Mouse (Mus musculus) heart, adult 8-10 months (tissue): Measurements from ENCODE around the gene Zscan25. TPM values are rescaled to one million over a fixed set of nuclear protein-coding genes. Genes with fewer than 3 reads are reported as not detected.

ENCODE experiments used
- total RNA-seq, 4 experiments: library from RNA; stranded (reverse); gene quantifications; 2 replicates each; pipeline ENCODE4 v1.2.4; 2022

Gene Zscan25
- total RNA-seq, 4 experiments from 2014 or later, result 8.4 to 11.9 (median 10.7) TPM

Other genes starting within 250 kb of the Zscan25 start
- gene Gm4871, start 247.7 kb upstream of the Zscan25 start, total RNA-seq, result not detected
- not detected for gene 1700018F24Rik, start 237.5 kb upstream of the Zscan25 start, total RNA-seq
- 10 to 100 TPM; 59.9 to 67.2 (median 63.8) TPM for gene Arpc1a, start 196.7 kb upstream of the Zscan25 start, total RNA-seq
- not detected for gene Kpna7, start 196.5 kb upstream of the Zscan25 start, total RNA-seq
- gene Arpc1b, start 166.3 kb upstream of the Zscan25 start, total RNA-seq, result 10 to 100 TPM; 46.0 to 70.3 (median 55.0) TPM
- gene Pdap1, start 140.3 kb upstream of the Zscan25 start, total RNA-seq, result 10 to 100 TPM; 30.2 to 50.2 (median 42.8) TPM
- gene Bud31, start 140.1 kb upstream of the Zscan25 start, total RNA-seq, result 10 to 100 TPM; 53.1 to 60.7 (median 57.3) TPM
- 10 to 100 TPM; 26.0 to 29.3 (median 26.9) TPM for gene Ptcd1, start 113.4 kb upstream of the Zscan25 start, total RNA-seq
- gene Cpsf4, start 113.3 kb upstream of the Zscan25 start, total RNA-seq, result 10 to 100 TPM; 10.0 to 12.4 (median 12.0) TPM
- gene Atp5j2, start 88.4 kb upstream of the Zscan25 start, total RNA-seq, result 1,000 to 10,000 TPM; 1,197 to 1,936 (median 1,535) TPM
- gene Zkscan14, start 78.6 kb upstream of the Zscan25 start, total RNA-seq, result 1 to 10 TPM; 5.7 to 8.2 (median 6.5) TPM
- gene Zkscan5, start 75.9 kb upstream of the Zscan25 start, total RNA-seq, result 10 to 100 TPM in 1 of 4 experiments, 1 to 10 TPM in 3; 8.2 to 10.1 (median 9.2) TPM
- gene Zfp655, start 48.8 kb upstream of the Zscan25 start, total RNA-seq, result 10 to 100 TPM; 29.1 to 31.3 (median 30.2) TPM
- not detected for gene Cyp3a57, start 64.8 kb downstream of the Zscan25 start, total RNA-seq
- gene Cyp3a16, start 189.2 kb downstream of the Zscan25 start, total RNA-seq, result not detected